Mouse (Mus musculus): ENCODE results near the gene Pabpc4.

DNA sequence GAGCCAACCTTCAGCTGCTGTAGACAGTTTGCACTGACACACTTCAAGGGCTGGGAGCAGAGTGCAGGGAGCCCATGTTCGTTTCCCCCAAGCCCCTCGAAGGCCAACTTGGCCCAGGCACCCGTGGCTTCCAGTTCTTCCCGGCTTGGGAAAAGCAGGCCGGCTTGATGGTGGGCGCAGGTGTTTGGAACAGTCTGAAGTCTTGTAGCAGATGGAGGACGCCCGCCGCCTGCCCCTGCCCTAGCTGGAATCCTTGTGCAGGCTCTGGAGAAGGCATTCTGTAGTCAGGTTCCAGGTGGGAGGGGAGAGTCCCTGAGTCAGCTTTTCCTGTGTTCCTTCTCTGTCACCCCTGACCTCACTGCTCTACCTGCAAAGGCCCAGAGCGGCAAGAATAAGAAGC is 44.8 kb downstream of the Pabpc4 start:
- TF ChIP-seq POLR2AphosphoS5 (IDR thresholded peaks at IDR 0.05; ENCODE audit: insufficient replicate concordance, low read depth, low read length) = no peak
- TF ChIP-seq CTCF (IDR thresholded peaks at IDR 0.05; ENCODE audit: low read depth, low read length) = no peak
- TF ChIP-seq TAL1 (conservative IDR thresholded peaks at IDR 0.05; ENCODE audit: low read depth, low read length) = no peak
- no peak for TF ChIP-seq GATA1 (IDR thresholded peaks at IDR 0.05; ENCODE audit: borderline replicate concordance, low read length)
- TF ChIP-seq GATA2 (IDR thresholded peaks at IDR 0.05; ENCODE audit: borderline replicate concordance, low read depth, low read length) = no peak
